Mouse (Mus musculus) olfactory bulb, adult 2 months (tissue): ENCODE measurements around the gene Slc19a1.

Source experiments
- CTCF ChIP-seq: fragments of 200-500 bp; IDR thresholded peaks from 2 replicates; pipeline ENCODE4 v1.5.1; 2012; ENCODE audit warnings: low read depth, mild to moderate bottlenecking, low read length, moderate library complexity; ENCODE audit not compliant: insufficient read depth
- POLR2A ChIP-seq: fragments of 200-500 bp; IDR thresholded peaks from 2 replicates; pipeline ENCODE4 v1.6.1; 2012; ENCODE audit warnings: mild to moderate bottlenecking, low read depth, low read length, moderate library complexity; ENCODE audit not compliant: insufficient read depth

DNA sequence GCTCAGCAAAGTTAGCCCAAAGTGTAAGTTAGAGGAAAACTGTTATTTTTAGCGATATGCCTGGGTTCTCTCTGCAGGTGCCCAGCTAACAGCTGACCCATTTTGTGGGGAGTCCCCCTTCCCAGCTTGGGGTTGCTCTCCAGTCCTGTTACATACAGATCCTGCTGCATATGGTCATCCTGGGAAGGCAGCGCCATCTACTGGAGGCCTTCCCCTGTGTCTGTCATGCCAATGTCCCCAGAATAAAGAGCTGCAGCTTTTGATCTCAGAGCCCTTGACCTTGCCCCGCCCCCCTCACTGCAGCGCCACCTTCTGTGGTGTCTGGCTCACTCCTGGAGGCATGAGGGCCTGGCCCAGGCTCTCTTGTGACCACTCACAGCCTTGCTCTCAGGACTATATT lies 38.0 kb downstream of the Slc19a1 start:
- no peak for TF ChIP-seq POLR2A
- TF ChIP-seq CTCF: peak; percentile 48; the same call in 1 of the 2 replicates
